Mouse (Mus musculus): Measurements from ENCODE around the gene Foxn3.
"Not testable (repeated sequence)": the region's sequence is repeated elsewhere in the genome, so short reads cannot be mapped to it uniquely, and the experiment has no call there.

Foxn3 gene

GRCm38 (mm10) chr12:99221087-99221846, 342.1 kb downstream of the Foxn3 start:
- peak; percentile 25 for DNase-seq (ENCODE audit: extremely low spot score)

GRCm38 (mm10) chr12:99220333-99220732, 343.0 kb downstream of the Foxn3 start:
- DNase-seq (ENCODE audit: extremely low spot score), result peak; percentile 81

GRCm38 (mm10) chr12:99219812-99220211, 343.6 kb downstream of the Foxn3 start:
- no peak for DNase-seq (ENCODE audit: extremely low spot score)

- DNase-seq (ENCODE audit: extremely low spot score), result no peak
Measured at GRCm38 (mm10) chr12:99217145-99217698, 346.2 kb downstream of the Foxn3 start.

- DNase-seq (ENCODE audit: extremely low spot score), result no peak
Measured at GRCm38 (mm10) chr12:99216341-99216761, 347.0 kb downstream of the Foxn3 start.

GRCm38 (mm10) chr12:99215521-99216255, 347.7 kb downstream of the Foxn3 start:
- no peak for DNase-seq (ENCODE audit: extremely low spot score)

GRCm38 (mm10) chr12:99214098-99214497, 349.3 kb downstream of the Foxn3 start:
- DNase-seq (ENCODE audit: extremely low spot score), result no peak

- no peak for DNase-seq (ENCODE audit: extremely low spot score)
Measured at GRCm38 (mm10) chr12:99213218-99213617, 350.2 kb downstream of the Foxn3 start.

GRCm38 (mm10) chr12:99209801-99210200, 353.6 kb downstream of the Foxn3 start:
- no peak for DNase-seq (ENCODE audit: extremely low spot score)

GRCm38 (mm10) chr12:99208251-99208650, 355.1 kb downstream of the Foxn3 start:
- no peak for DNase-seq (ENCODE audit: extremely low spot score)

GRCm38 (mm10) chr12:99207014-99207612, 356.3 kb downstream of the Foxn3 start:
- DNase-seq (ENCODE audit: extremely low spot score), result no peak

GRCm38 (mm10) chr12:99205734-99206133, 357.6 kb downstream of the Foxn3 start:
- no peak for DNase-seq (ENCODE audit: extremely low spot score)

GRCm38 (mm10) chr12:99199124-99199483, 364.3 kb downstream of the Foxn3 start:
- DNase-seq (ENCODE audit: extremely low spot score), result no peak

GRCm38 (mm10) chr12:99198428-99199123, 364.8 kb downstream of the Foxn3 start:
- DNase-seq (ENCODE audit: extremely low spot score), result no peak

GRCm38 (mm10) chr12:99197031-99197430, 366.4 kb downstream of the Foxn3 start:
- DNase-seq (ENCODE audit: extremely low spot score), result no peak

GRCm38 (mm10) chr12:99195655-99196054, 367.7 kb downstream of the Foxn3 start:
- no peak for DNase-seq (ENCODE audit: extremely low spot score)

- DNase-seq (ENCODE audit: extremely low spot score), result not testable (repeated sequence)
Measured at GRCm38 (mm10) chr12:99194120-99194519, 369.3 kb downstream of the Foxn3 start.

GRCm38 (mm10) chr12:99187671-99188070, 375.7 kb downstream of the Foxn3 start:
- DNase-seq (ENCODE audit: extremely low spot score), result no peak

GRCm38 (mm10) chr12:99186239-99186638, 377.1 kb downstream of the Foxn3 start:
- no peak for DNase-seq (ENCODE audit: extremely low spot score)

- DNase-seq (ENCODE audit: extremely low spot score), result no peak
Measured at GRCm38 (mm10) chr12:99183261-99183792, 380.1 kb downstream of the Foxn3 start.

GRCm38 (mm10) chr12:99182338-99182737, 381.0 kb downstream of the Foxn3 start:
- no peak for DNase-seq (ENCODE audit: extremely low spot score)

All from embryo, embryonic 9.5 days (tissue).